ENCODE assay signal across 8 mouse cellular contexts in the genomic region with DNA sequence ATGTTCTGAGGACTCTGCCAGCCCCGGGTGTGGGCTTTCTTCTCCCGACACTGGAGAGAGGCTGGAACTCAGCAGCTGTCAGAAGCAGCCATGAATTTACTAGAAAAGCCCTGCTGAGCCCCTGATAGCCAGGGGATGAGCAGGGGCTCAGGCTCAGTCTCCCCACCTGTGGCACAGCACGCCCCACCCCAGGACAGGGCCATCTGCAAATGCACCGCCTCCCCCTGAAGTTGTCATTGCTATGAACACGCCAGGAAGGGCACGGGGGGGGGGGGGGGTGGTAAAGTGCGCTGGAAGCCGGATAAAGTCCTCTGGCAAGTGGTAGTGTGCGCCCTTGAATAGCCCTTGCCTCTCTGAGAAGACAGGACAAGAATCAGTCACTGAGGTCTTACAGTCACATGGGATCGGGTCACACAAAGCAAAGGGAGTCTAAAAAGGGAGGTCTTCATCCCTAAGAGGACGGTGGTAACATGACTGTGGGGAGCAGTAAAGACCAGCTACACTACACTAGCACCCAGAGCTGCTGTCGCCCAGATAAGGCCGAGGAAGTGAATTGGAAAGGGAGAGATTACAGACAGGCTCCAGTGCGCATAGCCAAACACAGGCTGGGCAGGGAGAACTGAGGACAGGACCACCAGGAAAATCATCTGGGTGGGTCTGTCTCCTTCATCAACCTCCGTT.
A peak's percentile ranks its signal among the peaks of the same experiment; 100 is the strongest.
DNase-seq lines count a peak whose midpoint lies in the region; ATAC-seq and TF ChIP-seq lines count a peak whose summit lies in the region.

No protein-coding gene starts in this region.

- no peaks in the 10 kb centered on the region for H3K36me3 ChIP-seq in heart, embryonic 15.5 days
- no peaks in the 10 kb centered on the region for H3K36me3 ChIP-seq in heart, postnatal 0 days (replicated peaks; ENCODE audit: control insufficient read depth, insufficient read depth, low read length)
- no peaks in the 10 kb centered on the region for H3K36me3 ChIP-seq in midbrain, embryonic 13.5 days

- no peak for TF ChIP-seq EP300 in heart, postnatal 0 days (IDR thresholded peaks at IDR 0.05; ENCODE audit: low read depth)

- peak overlapping the region; percentile 55 for H3K4me2 ChIP-seq in heart, embryonic 15.5 days
- peak overlapping the region; percentile 60 for H3K4me2 ChIP-seq in heart, postnatal 0 days (ENCODE audit: low read depth, low read length)
- H3K4me2 ChIP-seq in midbrain, embryonic 13.5 days (replicated peaks): peak overlapping the region; percentile 46

- peak overlapping the region; percentile 33 for H3K9ac ChIP-seq in heart, embryonic 15.5 days
- H3K9ac ChIP-seq in heart, postnatal 0 days (replicated peaks; ENCODE audit: low read depth, low read length): no peak overlapping the region
- H3K9ac ChIP-seq in midbrain, embryonic 13.5 days (replicated peaks): peak overlapping the region; percentile 20

- peak overlapping the region; percentile 80 for H3K27ac ChIP-seq in heart, embryonic 15.5 days
- H3K27ac ChIP-seq in heart, postnatal 0 days (ENCODE audit: low read depth): peak overlapping the region; percentile 33
- H3K27ac ChIP-seq in midbrain, embryonic 13.5 days: 0 out of 2 replicates have a peak overlapping the region, but pooled peaks have one; percentile 21

- ATAC-seq in heart, embryonic 15.5 days (replicated peaks; ENCODE audit: insufficient number of reproducible peaks, insufficient read depth, low FRiP score, low read depth): 0 out of 2 replicates have a peak, but pooled peaks have one; percentile 23
- peak; percentile 67 for ATAC-seq in heart, postnatal 0 days (ENCODE audit: insufficient read depth, low read depth)
- ATAC-seq in midbrain, embryonic 13.5 days: peak; percentile 44
- no peak for ATAC-seq in monocyte, adult 5-6 weeks (replicated peaks; ENCODE audit: insufficient number of reproducible peaks, low FRiP score, low TSS enrichment, poor library complexity, severe bottlenecking)

- intact Hi-C loops in heart, postnatal 25 days (cut with DNase I): loop anchor here (1.0 to 10.0 kb wide), 2 partner anchors 86 to 368 kb away; no protein-coding TSS in a partner anchor

- peaks cover 37% of the 10 kb centered on the region for H3K4me1 ChIP-seq in heart, embryonic 15.5 days (replicated peaks)
- H3K4me1 ChIP-seq in heart, postnatal 0 days (ENCODE audit: control insufficient read depth, insufficient read depth): peaks cover 18% of the 10 kb centered on the region
- H3K4me1 ChIP-seq in midbrain, embryonic 13.5 days (replicated peaks): peaks cover 18% of the 10 kb centered on the region

- peak overlapping the region; percentile 31 for H3K4me3 ChIP-seq in heart, embryonic 15.5 days
- H3K4me3 ChIP-seq in heart, postnatal 0 days (ENCODE audit: low read depth, low read length): peak overlapping the region; percentile 16
- peak overlapping the region; percentile 12; the same call in 1 of the 2 replicates for H3K4me3 ChIP-seq in midbrain, embryonic 13.5 days (replicated peaks)

- 16% methylated on average over 15 of the region's 15 CpGs for WGBS in heart, embryonic 15.5 days
- WGBS in heart, postnatal 0 days: 12% methylated on average over 15 of the region's 15 CpGs
- 32% methylated on average over 15 of the region's 15 CpGs for WGBS in midbrain, embryonic 13.5 days

- DNase-seq in heart, postnatal 25 days (ENCODE audit: low spot score): no peak
- peak; percentile 63 for DNase-seq in MEL-GATA-1-ER (ENCODE audit: extremely low read depth, low read depth)
- no peak for DNase-seq in heart, postnatal 0 days (ENCODE audit: low spot score)
- no peak for DNase-seq in spleen, postnatal 36 days (ENCODE audit: low spot score in 2 of 2)
- DNase-seq in urinary bladder, postnatal 25 days (ENCODE audit: low spot score): no peak

- H3K27me3 ChIP-seq in heart, embryonic 15.5 days: no peaks in the 10 kb centered on the region
- H3K27me3 ChIP-seq in heart, postnatal 0 days (ENCODE audit: control insufficient read depth, insufficient read depth, low read length): no peaks in the 10 kb centered on the region
- H3K27me3 ChIP-seq in midbrain, embryonic 13.5 days: no peaks in the 10 kb centered on the region

- no peaks in the 10 kb centered on the region for H3K9me3 ChIP-seq in heart, embryonic 15.5 days (replicated peaks)
- H3K9me3 ChIP-seq in heart, postnatal 0 days (replicated peaks; ENCODE audit: control insufficient read depth, low read length): no peaks in the 10 kb centered on the region
- H3K9me3 ChIP-seq in midbrain, embryonic 13.5 days: no peaks in the 10 kb centered on the region

- TF ChIP-seq CTCF in heart, postnatal 0 days (IDR thresholded peaks at IDR 0.05; ENCODE audit: low read depth): no peak

Comparison
In these comparisons a context has a peak if more than half of its experiments do, and no peak if none do; other contexts are left out.
1. H3K27ac ChIP-seq: peak in every context shown above with its lines; median percentile 80 in heart, embryonic 15.5 days; 33 in heart, postnatal 0 days; 21 in midbrain, embryonic 13.5 days.